Mouse (Mus musculus) left cerebral cortex, adult 9 months (tissue): ENCODE data around the gene Chrnb2.

Experiments
- DNase-seq, 2 experiments: peaks; one replicate each; pipeline ENCODE4 v3.0.0; 2022; ENCODE audit warnings: low spot score in 2 of 2

The Chrnb2 gene

GRCm38 (mm10) chr3:89780102-89780501 lies 15.7 kb upstream of the Chrnb2 start:
- DNase-seq: no peak

- DNase-seq: no peak
Measured at GRCm38 (mm10) chr3:89776001-89776400, 11.6 kb upstream of the Chrnb2 start.

- no peak for DNase-seq
Measured at GRCm38 (mm10) chr3:89774236-89774960, 10.0 kb upstream of the Chrnb2 start.

GRCm38 (mm10) chr3:89773740-89774211 lies 9.3 kb upstream of the Chrnb2 start:
- DNase-seq: no peak

GRCm38 (mm10) chr3:89772968-89773709 lies 8.7 kb upstream of the Chrnb2 start, which contains the start of gene Ube2q1:
Gene Ube2q1 (plus strand): TSS chr3:89773616.
- DNase-seq: peak; percentile 97 to 98

- DNase-seq: peak; percentile 53 to 89
Measured at GRCm38 (mm10) chr3:89772588-89772967, 8.1 kb upstream of the Chrnb2 start.

- DNase-seq: no peak
Measured at GRCm38 (mm10) chr3:89770425-89771002, 6.1 kb upstream of the Chrnb2 start.

- DNase-seq: no peak
Measured at GRCm38 (mm10) chr3:89769584-89769983, 5.2 kb upstream of the Chrnb2 start.

- DNase-seq: no peak
Measured at GRCm38 (mm10) chr3:89759786-89760185, 4.6 kb downstream of the Chrnb2 start.

- no peak for DNase-seq
Measured at GRCm38 (mm10) chr3:89757851-89758250, 6.6 kb downstream of the Chrnb2 start.

- DNase-seq: no peak
Measured at GRCm38 (mm10) chr3:89755283-89755682, 9.1 kb downstream of the Chrnb2 start.

GRCm38 (mm10) chr3:89752307-89752706 lies 12.1 kb downstream of the Chrnb2 start:
- DNase-seq: peak in 1 of 2 experiments; percentile 21

- no peak for DNase-seq
Measured at GRCm38 (mm10) chr3:89738509-89738908, 25.9 kb downstream of the Chrnb2 start.

GRCm38 (mm10) chr3:89732091-89732490 lies 32.3 kb downstream of the Chrnb2 start:
- DNase-seq: no peak

- peak in 1 of 2 experiments; percentile 62 for DNase-seq
Measured at GRCm38 (mm10) chr3:89730350-89731331, 33.8 kb downstream of the Chrnb2 start.

- DNase-seq: no peak
Measured at GRCm38 (mm10) chr3:89728848-89729247, 35.6 kb downstream of the Chrnb2 start.

- DNase-seq: peak in 1 of 2 experiments; percentile 42
Measured at GRCm38 (mm10) chr3:89727028-89727427, 37.4 kb downstream of the Chrnb2 start.

- DNase-seq: peak in 1 of 2 experiments; percentile 25
Measured at GRCm38 (mm10) chr3:89723400-89724084, 40.9 kb downstream of the Chrnb2 start.

- no peak for DNase-seq
Measured at GRCm38 (mm10) chr3:89722032-89722431, 42.4 kb downstream of the Chrnb2 start.

GRCm38 (mm10) chr3:89715967-89716256 lies 48.5 kb downstream of the Chrnb2 start:
- DNase-seq: peak in 1 of 2 experiments; percentile 22
